Mouse (Mus musculus): Measurements from ENCODE around the gene Cbx8. TPM values are rescaled to one million over a fixed set of nuclear protein-coding genes. Genes with fewer than 3 reads are reported as not detected.

Gene Cbx8
- 8.5 and 9.8 TPM in 2 replicates for polyA plus RNA-seq (2014; fragmentation: Nextera tagmentation; extraction: Ambion mirVana)

GRCm38 (mm10) chr11:119040600-119041324 lies at the start of gene Cbx8:
Gene Cbx8 (minus strand): TSS chr11:119040969.
- Histone ChIP-seq H3K9me3 (ENCODE audit: control insufficient read depth, low read length) (no peaks in the 10 kb centered on the region), H3K4me2 (replicated peaks) (peak within 1 kb of the TSS; percentile 73), H3K9ac (peak within 1 kb of the TSS; percentile 86), H3K4me3 (replicated peaks; ENCODE audit: low read length) (peak within 1 kb of the TSS; percentile 78), H3K4me1 (replicated peaks; ENCODE audit: control insufficient read depth, insufficient read depth, low read length) (peaks cover 34% of the 10 kb centered on the region), H3K36me3 (replicated peaks; ENCODE audit: control insufficient read depth, insufficient read depth) (peaks cover 13% of the 10 kb centered on the region), H3K27ac (peak within 1 kb of the TSS; percentile 92), H3K27me3 (ENCODE audit: control insufficient read depth, insufficient read depth, low read length) (peaks cover 80% of the 10 kb centered on the region)
- under 1% methylated on average over 50 of the region's 63 CpGs for WGBS
- peak; percentile 99 for DNase-seq (ENCODE audit: low spot score)
- peak; percentile 93 for ATAC-seq (ENCODE audit: low FRiP score)

GRCm38 (mm10) chr11:119090076-119090960 lies 49.5 kb upstream of the Cbx8 start:
- peaks cover 24% of the 10 kb centered on the region for H3K4me1 ChIP-seq (replicated peaks; ENCODE audit: control insufficient read depth, insufficient read depth, low read length)
- peak overlapping the region; percentile 20; the same call in 1 of the 2 replicates for H3K27ac ChIP-seq
- under 1% methylated on average over 66 of the region's 75 CpGs for WGBS
- peak overlapping the region; percentile 97 for H3K4me2 ChIP-seq (replicated peaks)
- H3K27me3 ChIP-seq (ENCODE audit: control insufficient read depth, insufficient read depth, low read length): peaks cover 33% of the 10 kb centered on the region
- no peaks in the 10 kb centered on the region for H3K9me3 ChIP-seq (ENCODE audit: control insufficient read depth, low read length)
- peak overlapping the region; percentile 80 for H3K9ac ChIP-seq
- H3K4me3 ChIP-seq (replicated peaks; ENCODE audit: low read length): peak overlapping the region; percentile 50
- H3K36me3 ChIP-seq (replicated peaks; ENCODE audit: control insufficient read depth, insufficient read depth): no peaks in the 10 kb centered on the region
- ATAC-seq (ENCODE audit: low FRiP score) (no peak), DNase-seq (ENCODE audit: low spot score) (no peak)

- H3K9ac ChIP-seq: peak overlapping the region; percentile 80
- no peaks in the 10 kb centered on the region for H3K9me3 ChIP-seq (ENCODE audit: control insufficient read depth, low read length)
- under 1% methylated on average over 41 of the region's 41 CpGs for WGBS
- peaks cover 27% of the 10 kb centered on the region for H3K4me1 ChIP-seq (replicated peaks; ENCODE audit: control insufficient read depth, insufficient read depth, low read length)
- ATAC-seq (ENCODE audit: low FRiP score) (no peak), DNase-seq (ENCODE audit: low spot score) (no peak)
- H3K36me3 ChIP-seq (replicated peaks; ENCODE audit: control insufficient read depth, insufficient read depth): no peaks in the 10 kb centered on the region
- peak overlapping the region; percentile 97 for H3K4me2 ChIP-seq (replicated peaks)
- peaks cover 33% of the 10 kb centered on the region for H3K27me3 ChIP-seq (ENCODE audit: control insufficient read depth, insufficient read depth, low read length)
- H3K27ac ChIP-seq: no peak overlapping the region
- peak overlapping the region; percentile 50 for H3K4me3 ChIP-seq (replicated peaks; ENCODE audit: low read length)
Measured at GRCm38 (mm10) chr11:119089235-119090075, 48.7 kb upstream of the Cbx8 start.

- Histone ChIP-seq H3K27ac (no peak overlapping the region), H3K4me3 (replicated peaks; ENCODE audit: low read length) (no peak overlapping the region), H3K9me3 (ENCODE audit: control insufficient read depth, low read length) (no peaks in the 10 kb centered on the region), H3K4me2 (replicated peaks) (no peak overlapping the region), H3K36me3 (replicated peaks; ENCODE audit: control insufficient read depth, insufficient read depth) (no peaks in the 10 kb centered on the region), H3K27me3 (ENCODE audit: control insufficient read depth, insufficient read depth, low read length) (peaks cover 33% of the 10 kb centered on the region), H3K9ac (no peak overlapping the region), H3K4me1 (replicated peaks; ENCODE audit: control insufficient read depth, insufficient read depth, low read length) (peaks cover 36% of the 10 kb centered on the region)
- DNase-seq (ENCODE audit: low spot score) (no peak), ATAC-seq (ENCODE audit: low FRiP score) (no peak)
- WGBS: under 1% methylated on average over 28 of the region's 28 CpGs
Measured at GRCm38 (mm10) chr11:119088391-119089234, 47.8 kb upstream of the Cbx8 start.

GRCm38 (mm10) chr11:119087301-119088082 lies 46.7 kb upstream of the Cbx8 start:
- H3K27ac ChIP-seq: no peak overlapping the region
- H3K4me2 ChIP-seq (replicated peaks): no peak overlapping the region
- H3K4me3 ChIP-seq (replicated peaks; ENCODE audit: low read length): no peak overlapping the region
- 2% methylated on average over 35 of the region's 35 CpGs for WGBS
- H3K36me3 ChIP-seq (replicated peaks; ENCODE audit: control insufficient read depth, insufficient read depth): no peaks in the 10 kb centered on the region; the same call in 1 of the 2 replicates
- no peak for DNase-seq (ENCODE audit: low spot score)
- H3K9me3 ChIP-seq (ENCODE audit: control insufficient read depth, low read length): no peaks in the 10 kb centered on the region
- peaks cover 47% of the 10 kb centered on the region for H3K4me1 ChIP-seq (replicated peaks; ENCODE audit: control insufficient read depth, insufficient read depth, low read length)
- H3K9ac ChIP-seq: no peak overlapping the region
- ATAC-seq (ENCODE audit: low FRiP score): no peak
- peaks cover 38% of the 10 kb centered on the region for H3K27me3 ChIP-seq (ENCODE audit: control insufficient read depth, insufficient read depth, low read length)

- peak within 1 kb of the TSS; percentile 98 for H3K4me2 ChIP-seq (replicated peaks)
- H3K36me3 ChIP-seq (replicated peaks; ENCODE audit: control insufficient read depth, insufficient read depth): peaks cover 10% of the 10 kb centered on the region
- peak within 1 kb of the TSS; percentile 86 for H3K4me3 ChIP-seq (replicated peaks; ENCODE audit: low read length)
- peak within 1 kb of the TSS; percentile 98 for H3K27ac ChIP-seq
- H3K27me3 ChIP-seq (ENCODE audit: control insufficient read depth, insufficient read depth, low read length): peaks cover 50% of the 10 kb centered on the region
- DNase-seq (ENCODE audit: low spot score): peak; percentile 94
- peak within 1 kb of the TSS; percentile 95 for H3K9ac ChIP-seq
- WGBS: 1% methylated on average over 53 of the region's 67 CpGs
- peaks cover 56% of the 10 kb centered on the region for H3K4me1 ChIP-seq (replicated peaks; ENCODE audit: control insufficient read depth, insufficient read depth, low read length)
- peak; percentile 88 for ATAC-seq (ENCODE audit: low FRiP score)
- no peaks in the 10 kb centered on the region for H3K9me3 ChIP-seq (ENCODE audit: control insufficient read depth, low read length)
Measured at GRCm38 (mm10) chr11:119086144-119086971, 45.6 kb upstream of the Cbx8 start, which contains the start of gene Cbx4. Gene Cbx4 (minus strand): TSS chr11:119086221.

GRCm38 (mm10) chr11:119085279-119086062 lies 44.7 kb upstream of the Cbx8 start:
- Histone ChIP-seq H3K36me3 (replicated peaks; ENCODE audit: control insufficient read depth, insufficient read depth) (peaks cover 19% of the 10 kb centered on the region), H3K9me3 (ENCODE audit: control insufficient read depth, low read length) (no peaks in the 10 kb centered on the region), H3K27me3 (ENCODE audit: control insufficient read depth, insufficient read depth, low read length) (peaks cover 59% of the 10 kb centered on the region), H3K27ac (peak overlapping the region; percentile 98), H3K4me1 (replicated peaks; ENCODE audit: control insufficient read depth, insufficient read depth, low read length) (peaks cover 56% of the 10 kb centered on the region), H3K4me2 (replicated peaks) (peak overlapping the region; percentile 98), H3K9ac (peak overlapping the region; percentile 95), H3K4me3 (replicated peaks; ENCODE audit: low read length) (peak overlapping the region; percentile 86)
- ATAC-seq (ENCODE audit: low FRiP score) (peak; percentile 49), DNase-seq (ENCODE audit: low spot score) (peak; percentile 68)
- under 1% methylated on average over 63 of the region's 66 CpGs for WGBS

Measured in hindbrain, embryonic 14.5 days (tissue).